In genomic region chr2:31374415-31374814, GRCm38 (mm10) we compare ENCODE assay signal across 12 mouse cellular contexts.
DNase-seq lines count a peak whose midpoint lies in the region; ATAC-seq and TF ChIP-seq lines count a peak whose summit lies in the region.
"Had no signal": no experiment of that assay in that cellular context is flagged by ENCODE, and none has a peak within 500 bp of the region (broad histone marks: within the 10 kb centered on the region; RNA-seq: fewer than 3 reads in every experiment).

No protein-coding gene starts in this region.

- no peak overlapping the region for H3K4me3 ChIP-seq in kidney, postnatal 0 days (replicated peaks; ENCODE audit: low read depth, low read length)
- H3K4me3 ChIP-seq in stomach, postnatal 0 days (ENCODE audit: low read depth, low read length) = no peak overlapping the region
- no peak overlapping the region for H3K4me3 ChIP-seq in intestine, postnatal 0 days (ENCODE audit: low read depth, low read length)
- H3K4me3 ChIP-seq: liver, embryonic 15.5 days had no signal

- no peaks in the 10 kb centered on the region for H3K27me3 ChIP-seq in kidney, postnatal 0 days (ENCODE audit: insufficient read depth, low read length)
- no peaks in the 10 kb centered on the region for H3K27me3 ChIP-seq in stomach, postnatal 0 days (ENCODE audit: control insufficient read depth, insufficient read depth, low read length)
- H3K27me3 ChIP-seq in intestine, postnatal 0 days (replicated peaks; ENCODE audit: control insufficient read depth, insufficient read depth, low read length) = no peaks in the 10 kb centered on the region
- H3K27me3 ChIP-seq: liver, embryonic 15.5 days had no signal

- no peak for TF ChIP-seq CTCF in kidney, postnatal 0 days (IDR thresholded peaks at IDR 0.05; ENCODE audit: low read depth)
- no peak for TF ChIP-seq CTCF in stomach, postnatal 0 days (IDR thresholded peaks at IDR 0.05; ENCODE audit: low read depth)
- TF ChIP-seq CTCF in intestine, postnatal 0 days (IDR thresholded peaks at IDR 0.05; ENCODE audit: low read depth) = no peak

- no peak for ATAC-seq in kidney, postnatal 0 days (replicated peaks; ENCODE audit: low FRiP score, low read depth)
- ATAC-seq in stomach, postnatal 0 days (ENCODE audit: low FRiP score, low TSS enrichment) = peak; percentile 53; the same call in 1 of the 2 replicates
- ATAC-seq in intestine, postnatal 0 days = no peak
- ATAC-seq: activated CD4-positive, CD25-positive, alpha-beta regulatory T cell, adult 4 months had no signal

- no peak for TF ChIP-seq EP300 in stomach, postnatal 0 days (optimal IDR thresholded peaks at IDR 0.05)

- DNase-seq in kidney, postnatal 0 days (ENCODE audit: low spot score) = peak; percentile 25
- no peak for DNase-seq in kidney, postnatal 14 days
- DNase-seq in right cerebral cortex, postnatal 10 days (ENCODE audit: low spot score in 2 of 2) = peak; percentile 37 to 52
- no peak for DNase-seq in right cerebral cortex, postnatal 25 days
- DNase-seq in heart, postnatal 4 days = peak; percentile 67
- no peak for DNase-seq in stomach, postnatal 0 days (ENCODE audit: low spot score)
- no peak for DNase-seq in adrenal gland, postnatal 10 days
- DNase-seq: cerebellum, adult 9-10 months; thymus, postnatal 25 days had no signal

- H3K4me1 ChIP-seq in kidney, postnatal 0 days (replicated peaks; ENCODE audit: insufficient read depth, low read length) = no peaks in the 10 kb centered on the region
- no peaks in the 10 kb centered on the region for H3K4me1 ChIP-seq in stomach, postnatal 0 days (replicated peaks; ENCODE audit: control insufficient read depth, insufficient read depth)
- no peaks in the 10 kb centered on the region for H3K4me1 ChIP-seq in intestine, postnatal 0 days (replicated peaks; ENCODE audit: control insufficient read depth, insufficient read depth, low read length)
- H3K4me1 ChIP-seq: liver, embryonic 15.5 days had no signal

- no peak overlapping the region for H3K27ac ChIP-seq in kidney, postnatal 0 days
- no peak overlapping the region for H3K27ac ChIP-seq in stomach, postnatal 0 days (replicated peaks)
- H3K27ac ChIP-seq in intestine, postnatal 0 days (ENCODE audit: low read depth, low read length) = no peak overlapping the region
- H3K27ac ChIP-seq: liver, embryonic 15.5 days had no signal

- H3K9me3 ChIP-seq in kidney, postnatal 0 days (replicated peaks; ENCODE audit: low read length) = no peaks in the 10 kb centered on the region; the same call in 1 of the 2 replicates
- H3K9me3 ChIP-seq in stomach, postnatal 0 days (ENCODE audit: control insufficient read depth, low read length) = no peaks in the 10 kb centered on the region
- H3K9me3 ChIP-seq in intestine, postnatal 0 days (ENCODE audit: control insufficient read depth) = 0 out of 2 replicates have a peak, but pooled peaks cover 4% of the 10 kb centered on the region
- H3K9me3 ChIP-seq: liver, embryonic 15.5 days had no signal

- 63% methylated on average over 1 of the region's 1 CpGs for WGBS in kidney, postnatal 0 days
- 53% methylated on average over 1 of the region's 1 CpGs for WGBS in stomach, postnatal 0 days
- WGBS in intestine, postnatal 0 days = 47% methylated on average over 1 of the region's 1 CpGs

- no peaks in the 10 kb centered on the region for H3K36me3 ChIP-seq in kidney, postnatal 0 days (ENCODE audit: insufficient read depth, low read length)
- H3K36me3 ChIP-seq in stomach, postnatal 0 days (ENCODE audit: control insufficient read depth, insufficient read depth, low read length) = no peaks in the 10 kb centered on the region
- H3K36me3 ChIP-seq in intestine, postnatal 0 days (ENCODE audit: control insufficient read depth, insufficient read depth) = no peaks in the 10 kb centered on the region
- H3K36me3 ChIP-seq: liver, embryonic 15.5 days had no signal

- no peak overlapping the region for H3K4me2 ChIP-seq in kidney, postnatal 0 days (ENCODE audit: low read length)
- no peak overlapping the region for H3K4me2 ChIP-seq in stomach, postnatal 0 days (replicated peaks; ENCODE audit: low read depth)
- H3K4me2 ChIP-seq in intestine, postnatal 0 days (replicated peaks; ENCODE audit: low read depth) = no peak overlapping the region
- H3K4me2 ChIP-seq: liver, embryonic 15.5 days had no signal

- no peak overlapping the region for H3K9ac ChIP-seq in kidney, postnatal 0 days (ENCODE audit: low read depth, low read length)
- H3K9ac ChIP-seq in stomach, postnatal 0 days (ENCODE audit: low read length) = no peak overlapping the region
- H3K9ac ChIP-seq in intestine, postnatal 0 days (ENCODE audit: low read depth, low read length) = no peak overlapping the region
- H3K9ac ChIP-seq: liver, embryonic 15.5 days had no signal

Comparison
In these comparisons a context has a peak if more than half of its experiments do, and no peak if none do; other contexts are left out.
1. DNase-seq: peak in kidney, postnatal 0 days (single experiment), right cerebral cortex, postnatal 10 days (2 of 2) and heart, postnatal 4 days (single experiment); none in kidney, postnatal 14 days (single experiment), right cerebral cortex, postnatal 25 days (single experiment), stomach, postnatal 0 days (single experiment) and adrenal gland, postnatal 10 days (single experiment).